13 mouse cellular contexts compared by ENCODE assay signal in the genomic region with DNA sequence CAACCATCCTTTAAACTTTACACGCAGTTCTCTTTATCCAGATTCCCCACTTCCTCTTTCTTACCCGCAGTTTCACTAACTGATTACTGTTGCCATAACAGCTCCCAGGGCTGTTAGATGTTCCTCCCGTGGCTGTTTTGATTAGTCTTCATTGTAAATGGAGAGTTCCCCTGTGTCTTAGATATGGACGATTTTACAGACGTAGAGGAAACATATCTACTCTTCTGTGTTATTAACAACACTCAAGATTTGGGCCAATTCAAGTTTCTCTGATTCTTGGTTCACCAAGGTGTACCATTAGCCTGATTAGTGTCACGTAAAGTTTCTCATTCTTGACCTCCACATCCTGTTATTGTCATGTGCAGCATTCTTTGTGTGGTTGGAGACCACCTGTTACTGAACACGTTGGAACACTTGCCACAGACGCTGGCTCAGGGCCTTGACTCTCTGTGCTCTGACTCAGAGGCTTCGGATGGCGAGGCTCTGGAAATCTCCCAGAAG. TPM values are rescaled to one million over a fixed set of nuclear protein-coding genes. Genes with fewer than 3 reads are reported as not detected.
DNase-seq lines count a peak whose midpoint lies in the region; ATAC-seq and TF ChIP-seq lines count a peak whose summit lies in the region.
"Had no signal": no experiment of that assay in that cellular context is flagged by ENCODE, and none has a peak within 500 bp of the region (broad histone marks: within the 10 kb centered on the region; RNA-seq: fewer than 3 reads in every experiment).

No protein-coding gene starts in this region.

- H3K27me3 ChIP-seq in MEL (ENCODE audit: control insufficient read depth in 1 of 2, insufficient read depth in 2 of 2, low read length in 2 of 2) (no peaks in the 10 kb centered on the region; a peak in 1 of 4 replicates), myocyte (ENCODE audit: control insufficient read depth, insufficient read depth, insufficient read length) (no peaks in the 10 kb centered on the region)
- no peaks in the 10 kb centered on the region for H3K27me3 ChIP-seq in hindbrain, embryonic 14.5 days (ENCODE audit: control insufficient read depth, insufficient read depth, low read length)
- H3K27me3 ChIP-seq: intestine, embryonic 15.5 days had no signal

- H3K36me3 ChIP-seq in MEL (ENCODE audit: control insufficient read depth in 1 of 2, insufficient read depth in 2 of 2, low read length in 2 of 2) (peaks cover 0 to 3% of the 10 kb centered on the region in 2 experiments; a peak in 2 of 4 replicates), myocyte (ENCODE audit: control insufficient read depth, insufficient read depth) (no peaks in the 10 kb centered on the region)
- H3K36me3 ChIP-seq in hindbrain, embryonic 14.5 days (replicated peaks; ENCODE audit: control insufficient read depth, insufficient read depth): no peaks in the 10 kb centered on the region
- H3K36me3 ChIP-seq: intestine, embryonic 15.5 days had no signal

- TF ChIP-seq EP300 in MEL (IDR thresholded peaks at IDR 0.05; ENCODE audit: low read depth in 1 of 2, low read length in 2 of 2): peak; percentile 72

- no peak overlapping the region for H3ac ChIP-seq in myocyte (ENCODE audit: control insufficient read depth, insufficient read length)

- TF ChIP-seq RAD21 in MEL (IDR thresholded peaks at IDR 0.05; ENCODE audit: low read depth, low read length): no peak

- no peaks in the 10 kb centered on the region for H3K9me3 ChIP-seq in MEL (replicated peaks; ENCODE audit: insufficient read depth, low read length)
- no peaks in the 10 kb centered on the region for H3K9me3 ChIP-seq in hindbrain, embryonic 14.5 days (ENCODE audit: control insufficient read depth, low read length)
- H3K9me3 ChIP-seq: intestine, embryonic 15.5 days had no signal

- H3K27ac ChIP-seq in MEL (ENCODE audit: control insufficient read depth, low read depth, low read length): no peak overlapping the region
- H3K27ac ChIP-seq in hindbrain, embryonic 14.5 days: no peak overlapping the region
- H3K27ac ChIP-seq: heart, adult 2 months; intestine, embryonic 15.5 days had no signal

- no peak for TF ChIP-seq CTCF in MEL (IDR thresholded peaks at IDR 0.05 in 2 of 3, conservative IDR thresholded peaks at IDR 0.05 in 1 of 3; ENCODE audit: control insufficient read depth in 1 of 3, insufficient read depth in 1 of 3, low read depth in 2 of 3, low read length in 3 of 3, poor library complexity in 1 of 3, severe bottlenecking in 1 of 3)

- no peaks in the 10 kb centered on the region for H3K79me2 ChIP-seq in MEL (ENCODE audit: control insufficient read depth, insufficient read depth, low read length, poor library complexity)
- no peaks in the 10 kb centered on the region for H3K79me2 ChIP-seq in myocyte (ENCODE audit: control insufficient read depth, insufficient read depth)

- DNase-seq in gastrocnemius, postnatal 10 days: peak; percentile 23
- DNase-seq in gastrocnemius, adult 8-10 months (ENCODE audit: low spot score in 2 of 2): no peak
- DNase-seq in 416B (ENCODE audit: low read depth) (peak; percentile 64), MEL (ENCODE audit: low read depth, low spot score) (peak; percentile 75), adipocyte (ENCODE audit: low spot score) (no peak)
- no peak for DNase-seq in cerebellum, adult 18-20 months
- no peak for DNase-seq in hindbrain, embryonic 14.5 days (ENCODE audit: low spot score)
- DNase-seq: heart, adult 2 months had no signal

- H3K4me1 ChIP-seq in MEL (ENCODE audit: control insufficient read depth in 1 of 2, insufficient read depth in 2 of 2, low read length in 2 of 2): peaks cover 2 to 4% of the 10 kb centered on the region in 2 experiments; a peak in 1 of 4 replicates
- H3K4me1 ChIP-seq in hindbrain, embryonic 14.5 days (replicated peaks; ENCODE audit: control insufficient read depth, insufficient read depth, low read length): peaks cover 7% of the 10 kb centered on the region
- H3K4me1 ChIP-seq: intestine, embryonic 15.5 days had no signal

- H3K4me2 ChIP-seq in myocyte (ENCODE audit: low read depth): peak overlapping the region; percentile 58
- no peak overlapping the region for H3K4me2 ChIP-seq in hindbrain, embryonic 14.5 days (replicated peaks)
- H3K4me2 ChIP-seq: intestine, embryonic 15.5 days had no signal

- TF ChIP-seq POLR2A in MEL (IDR thresholded peaks at IDR 0.05; ENCODE audit: control insufficient read depth in 1 of 2, insufficient read depth in 1 of 2, low read depth in 1 of 2, low read length in 2 of 2, poor library complexity in 1 of 2) (no peak), myocyte (IDR thresholded peaks at IDR 0.05; ENCODE audit: insufficient read length, low read depth) (no peak)

- H3K4me3 ChIP-seq in MEL (ENCODE audit: control insufficient read depth in 1 of 2, insufficient read depth in 1 of 2, low read depth in 2 of 2, low read length in 2 of 2) (no peak overlapping the region), myocyte (no peak overlapping the region)
- no peak overlapping the region for H3K4me3 ChIP-seq in hindbrain, embryonic 14.5 days (replicated peaks; ENCODE audit: low read length)
- H3K4me3 ChIP-seq: heart, adult 2 months; intestine, embryonic 15.5 days had no signal

- no peak for ATAC-seq in hindbrain, embryonic 14.5 days (ENCODE audit: low FRiP score)
- ATAC-seq: intestine, embryonic 15.5 days; Patski had no signal

- H3K9ac ChIP-seq in MEL (ENCODE audit: control insufficient read depth, low read depth, low read length, poor library complexity, severe bottlenecking): no peak overlapping the region
- no peak overlapping the region for H3K9ac ChIP-seq in hindbrain, embryonic 14.5 days
- H3K9ac ChIP-seq: intestine, embryonic 15.5 days had no signal

- WGBS in hindbrain, embryonic 14.5 days: 75% methylated on average over 10 of the region's 10 CpGs

TF ChIP-seq in MEL, 35 proteins besides CTCF, POLR2A, EP300 and RAD21 (continues in another document):
- no peak for TF ChIP-seq GABPA (IDR thresholded peaks at IDR 0.05; ENCODE audit: low read depth, low read length)
- peak; percentile 26; the same call in 1 of the 2 replicates for TF ChIP-seq BHLHE40 (IDR thresholded peaks at IDR 0.05; ENCODE audit: borderline replicate concordance, low read depth, low read length)
- no peak for TF ChIP-seq POLR2AphosphoS2 (IDR thresholded peaks at IDR 0.05; ENCODE audit: low read length)
- TF ChIP-seq POLR2AphosphoS5 (IDR thresholded peaks at IDR 0.05; ENCODE audit: borderline replicate concordance, low read depth, low read length): no peak
- TF ChIP-seq MXI1 (IDR thresholded peaks at IDR 0.05; ENCODE audit: low read depth, low read length): peak; percentile 38; the same call in 1 of the 2 replicates
- TF ChIP-seq E2F4 (IDR thresholded peaks at IDR 0.05; ENCODE audit: borderline replicate concordance, low read depth, low read length): no peak
- TF ChIP-seq CHD2 (IDR thresholded peaks at IDR 0.05; ENCODE audit: low read length): no peak
- TF ChIP-seq ZMIZ1 (IDR thresholded peaks at IDR 0.05; ENCODE audit: low read depth, low read length): no peak
- no peak for TF ChIP-seq MYC (IDR thresholded peaks at IDR 0.05; ENCODE audit: low read depth, low read length)
- TF ChIP-seq RCOR1 (IDR thresholded peaks at IDR 0.05; ENCODE audit: low read depth, low read length): peak; percentile 86
- no peak for TF ChIP-seq ZC3H11A (IDR thresholded peaks at IDR 0.05; ENCODE audit: low read depth, low read length)
- TF ChIP-seq GATA1 (IDR thresholded peaks at IDR 0.05; ENCODE audit: low read depth, low read length): peak; percentile 68
- no peak for TF ChIP-seq SIN3A (IDR thresholded peaks at IDR 0.05; ENCODE audit: low read length)
- TF ChIP-seq UBTF (IDR thresholded peaks at IDR 0.05; ENCODE audit: borderline replicate concordance, insufficient read depth, low read depth, low read length): no peak
- peak; percentile 41 for TF ChIP-seq ETS1 (IDR thresholded peaks at IDR 0.05; ENCODE audit: low read depth, low read length)
- no peak for TF ChIP-seq USF1 (IDR thresholded peaks at IDR 0.05; ENCODE audit: low read depth, low read length)
- TF ChIP-seq ELF1 (IDR thresholded peaks at IDR 0.05; ENCODE audit: low read depth, low read length): 0 out of 2 replicates have a peak, but pooled peaks have one; percentile 16

TF ChIP-seq in myocyte, 11 proteins besides CTCF, POLR2A, EP300 and RAD21:
- no peak for TF ChIP-seq MAX (IDR thresholded peaks at IDR 0.05; ENCODE audit: low read depth)
- TF ChIP-seq E2F4 (IDR thresholded peaks at IDR 0.05; ENCODE audit: insufficient read depth): no peak
- peak; percentile 48 for TF ChIP-seq TCF12 (IDR thresholded peaks at IDR 0.05; ENCODE audit: insufficient read depth, poor library complexity, severe bottlenecking)
- peak; percentile 50 for TF ChIP-seq TCF3 (IDR thresholded peaks at IDR 0.05; ENCODE audit: insufficient read length, low read depth)
- no peak for TF ChIP-seq CEBPB (IDR thresholded peaks at IDR 0.05; ENCODE audit: insufficient read depth, poor library complexity, severe bottlenecking)
- TF ChIP-seq USF1 (IDR thresholded peaks at IDR 0.05; ENCODE audit: low read depth): peak; percentile 44
- peak; percentile 21 to 89 (median 55) for TF ChIP-seq MYOG (IDR thresholded peaks at IDR 0.05; ENCODE audit: control insufficient read depth in 1 of 3, insufficient read depth in 1 of 3, insufficient read length in 2 of 3, low read depth in 2 of 3)
- TF ChIP-seq MYOD1 (IDR thresholded peaks at IDR 0.05; ENCODE audit: control insufficient read depth in 1 of 3, insufficient read length in 2 of 3, low read depth in 2 of 3): peak in 2 of 3 experiments; percentile 89 to 96
- no peak for TF ChIP-seq REST (IDR thresholded peaks at IDR 0.05; ENCODE audit: insufficient read depth, insufficient read length)
- no peak for TF ChIP-seq SRF (IDR thresholded peaks at IDR 0.05; ENCODE audit: control insufficient read depth, insufficient read length, low read depth)

RNA-seq across cellular contexts. Expression of gene Ctla4, which starts 29.5 kb away (rescaled TPM):
- not detected for total RNA-seq in gastrocnemius, postnatal 10 days (2021)
- total RNA-seq in gastrocnemius, adult 8-10 months (2022): not detected
- total RNA-seq in MEL (2012; rRNA removed): not detected in 2 replicates
- not detected for polyA plus RNA-seq in MEL (2012; ENCODE audit: insufficient read depth in 1 of 2, insufficient read length in 2 of 2, low read depth in 1 of 2, low replicate concordance in 2 of 2, missing spikeins in 1 of 2)
- polyA plus RNA-seq in myocyte (2012; fragmentation: generic; extraction: Trizol): not detected
- not detected in 2 replicates for polyA plus RNA-seq in hindbrain, embryonic 14.5 days (2014; fragmentation: Nextera tagmentation; extraction: Ambion mirVana)
- total RNA-seq: layer of hippocampus, postnatal 10 days had no signal
- polyA plus RNA-seq: intestine, embryonic 15.5 days; liver, embryonic 16.5 days; Patski had no signal

Comparison
In these comparisons a context has a peak if more than half of its experiments do, and no peak if none do; other contexts are left out.
1. DNase-seq: peak in gastrocnemius, postnatal 10 days (single experiment), 416B (single experiment) and MEL (single experiment); none in gastrocnemius, adult 8-10 months (0 of 2), adipocyte (single experiment), cerebellum, adult 18-20 months (0 of 2) and hindbrain, embryonic 14.5 days (single experiment).